Mouse (Mus musculus) left cerebral cortex, adult 8-10 months (tissue): Measurements from ENCODE around the gene Zfp74. TPM values are rescaled to one million over a fixed set of nuclear protein-coding genes. Genes with fewer than 3 reads are reported as not detected.
"Not testable (repeated sequence)": the region's sequence is repeated elsewhere in the genome, so short reads cannot be mapped to it uniquely, and the experiment has no call there.

ENCODE experiments used
- DNase-seq, 2 experiments: peaks; one replicate each; pipeline ENCODE4 v3.0.0; 2022; ENCODE audit warnings: low spot score in 2 of 2
- total RNA-seq, 4 experiments: library from RNA; stranded (reverse); gene quantifications; 2 replicates each; pipeline ENCODE4 v1.2.4; 2022

Gene Zfp74
- 10 to 100 TPM; 16.6 to 17.9 (median 17.6) TPM for total RNA-seq

- peak; percentile 56 to 71 for DNase-seq
Observed at GRCm38 (mm10) chr7:29953513-29954401, at the start of gene Zfp74. Gene Zfp74, minus strand, starts transcription at chr7:29954089.

DNA sequence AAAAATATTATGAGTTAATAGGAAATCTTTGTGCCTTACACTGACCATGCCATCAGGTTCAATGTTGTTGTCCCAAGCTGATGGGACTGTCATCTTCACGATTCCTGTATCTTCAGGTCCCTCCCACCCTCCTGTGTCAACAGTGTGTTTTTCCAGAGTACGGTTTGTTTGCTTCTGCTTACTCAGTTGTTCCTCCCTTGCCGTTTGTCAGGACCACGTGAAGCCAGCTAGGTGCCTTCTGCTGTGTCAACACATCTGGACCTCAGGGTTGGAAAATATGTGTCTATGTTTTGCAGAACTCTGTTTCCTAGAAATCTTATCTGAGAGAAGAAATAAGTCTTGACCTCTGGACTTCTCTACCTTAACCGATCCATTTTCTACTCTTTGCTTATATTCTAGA lies 46.7 kb upstream of the Zfp74 start:
- no peak for DNase-seq

GRCm38 (mm10) chr7:29995134-29995533 lies 41.2 kb upstream of the Zfp74 start:
- no peak for DNase-seq

- no peak for DNase-seq
Observed at GRCm38 (mm10) chr7:29993340-29993739, 39.5 kb upstream of the Zfp74 start.

DNA sequence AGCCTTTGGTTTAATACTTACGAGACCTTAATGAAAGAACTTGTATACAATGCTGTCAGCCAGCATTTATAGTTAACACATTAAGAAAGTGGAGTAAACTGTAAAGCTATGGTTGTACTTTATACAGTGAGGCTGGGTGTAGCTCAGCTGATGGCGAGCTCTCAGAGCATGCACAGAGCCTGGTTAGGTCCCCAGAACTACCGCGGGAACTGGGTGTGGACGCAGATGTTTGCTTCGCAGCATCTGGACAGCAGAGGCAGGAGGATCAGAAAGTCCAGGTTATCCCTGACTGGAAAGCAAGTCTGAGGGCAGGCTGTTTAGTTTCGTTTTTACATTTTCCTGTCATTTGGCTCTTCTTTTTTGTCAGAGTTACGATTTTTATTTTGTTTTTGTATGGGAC lies 38.8 kb upstream of the Zfp74 start:
- DNase-seq: no peak

DNA sequence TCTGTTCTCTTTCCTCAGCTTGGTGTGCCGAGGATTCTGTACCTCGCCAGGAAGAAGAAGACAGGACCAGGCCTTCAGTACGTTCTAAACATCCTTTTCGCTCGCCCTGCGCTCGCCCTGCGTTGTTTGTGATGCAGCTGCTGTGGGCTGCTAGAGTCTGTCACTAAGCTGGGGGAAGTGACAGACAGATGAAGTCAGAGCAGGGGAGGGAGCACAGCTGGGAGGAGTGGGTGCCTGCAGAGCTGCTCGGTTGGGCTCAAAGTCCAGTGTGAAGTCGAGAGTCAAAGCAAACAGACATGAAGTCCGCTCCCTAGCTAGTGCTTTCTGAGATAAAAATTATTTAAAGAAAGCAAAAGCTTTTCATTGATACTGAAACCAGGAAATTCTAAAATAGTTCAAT lies 35.1 kb upstream of the Zfp74 start:
- no peak for DNase-seq

DNA sequence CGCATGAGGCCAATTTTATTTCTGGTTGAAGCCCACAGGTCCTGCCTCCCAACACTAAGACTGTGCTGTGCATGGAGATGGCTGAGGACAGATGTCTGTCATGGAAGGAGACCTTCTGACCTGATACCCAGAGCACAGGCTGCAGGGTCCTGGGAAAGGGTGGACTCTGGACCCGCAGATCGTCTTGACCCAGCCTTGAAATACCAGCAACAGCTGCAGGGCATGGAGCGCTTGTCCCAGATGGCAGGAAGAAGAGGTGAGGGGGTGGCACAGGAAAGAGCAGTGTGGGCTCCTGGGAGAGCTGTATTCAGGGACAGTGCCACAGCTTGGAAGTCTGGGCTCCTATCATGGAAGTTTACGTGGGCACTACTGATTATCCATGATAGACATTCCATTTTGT lies 33.7 kb upstream of the Zfp74 start:
- no peak for DNase-seq

GRCm38 (mm10) chr7:29986101-29986500 lies 32.2 kb upstream of the Zfp74 start:
- DNase-seq: no peak

GRCm38 (mm10) chr7:29983690-29984380 lies 29.9 kb upstream of the Zfp74 start, which contains the start of gene Zfp568:
Gene Zfp568, plus strand, starts transcription at chr7:29983955.
- DNase-seq: peak; percentile 80 to 90

DNA sequence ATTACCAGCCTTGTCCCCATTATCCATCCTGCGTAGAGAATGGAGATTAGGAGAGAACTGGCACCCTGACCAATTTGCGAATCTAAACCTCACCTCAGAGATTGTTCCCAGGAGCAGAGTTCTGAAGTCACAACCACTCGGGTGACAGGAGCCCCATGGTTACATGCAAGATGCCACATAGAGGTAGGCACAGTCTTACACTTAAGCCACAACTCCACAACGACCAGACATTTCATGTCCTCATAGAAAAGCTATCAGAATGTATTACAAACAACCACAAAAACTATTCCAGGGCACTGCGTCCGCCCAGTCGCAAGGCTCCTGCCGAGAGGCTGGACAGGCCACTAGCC lies 29.4 kb upstream of the Zfp74 start:
- no peak for DNase-seq

GRCm38 (mm10) chr7:29982931-29983330 lies 29.0 kb upstream of the Zfp74 start:
- no peak for DNase-seq

DNA sequence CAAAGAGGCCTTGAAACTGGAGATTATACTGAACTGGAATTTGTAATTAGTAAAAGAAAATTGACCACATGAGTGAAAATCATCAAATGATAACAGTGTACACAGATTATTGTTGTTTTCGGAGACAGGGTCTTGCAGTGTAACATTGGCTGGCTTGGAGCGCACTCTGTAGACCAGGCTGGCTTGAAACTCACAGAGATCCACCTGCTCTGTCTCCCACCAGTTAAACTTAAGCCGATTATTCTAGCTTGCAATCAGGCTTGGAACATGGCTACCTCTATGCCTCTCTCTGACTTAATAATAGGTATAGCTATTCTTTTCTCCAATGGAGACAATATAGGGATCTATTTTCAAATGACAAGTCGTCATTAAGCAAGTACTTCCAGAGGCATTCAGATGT lies 28.5 kb upstream of the Zfp74 start:
- no peak for DNase-seq

GRCm38 (mm10) chr7:29981860-29982259 lies 28.0 kb upstream of the Zfp74 start:
- DNase-seq: no peak

GRCm38 (mm10) chr7:29981455-29981854 lies 27.6 kb upstream of the Zfp74 start:
- DNase-seq: no peak

- no peak for DNase-seq
Observed at GRCm38 (mm10) chr7:29980761-29981160, 26.9 kb upstream of the Zfp74 start.

DNA sequence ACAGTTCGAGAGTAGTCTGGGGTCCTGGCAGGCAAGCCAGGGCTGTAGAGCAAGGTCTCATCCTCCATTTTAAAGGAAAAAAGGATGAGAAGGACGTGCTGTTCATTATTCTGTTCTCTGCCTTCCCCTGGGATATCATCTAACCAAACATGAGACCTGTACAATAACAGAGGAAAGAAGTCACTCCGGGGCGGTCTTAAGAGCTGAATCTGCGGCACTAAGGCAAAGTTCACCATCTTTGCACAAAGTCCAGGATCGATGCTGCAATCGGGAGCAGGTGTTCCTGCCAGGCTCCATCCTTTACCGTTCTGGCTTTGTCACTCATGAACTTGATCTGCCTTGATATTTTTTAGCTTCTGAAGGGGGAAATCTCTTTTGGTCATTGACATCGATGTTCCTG lies 16.8 kb upstream of the Zfp74 start:
- DNase-seq: no peak

DNA sequence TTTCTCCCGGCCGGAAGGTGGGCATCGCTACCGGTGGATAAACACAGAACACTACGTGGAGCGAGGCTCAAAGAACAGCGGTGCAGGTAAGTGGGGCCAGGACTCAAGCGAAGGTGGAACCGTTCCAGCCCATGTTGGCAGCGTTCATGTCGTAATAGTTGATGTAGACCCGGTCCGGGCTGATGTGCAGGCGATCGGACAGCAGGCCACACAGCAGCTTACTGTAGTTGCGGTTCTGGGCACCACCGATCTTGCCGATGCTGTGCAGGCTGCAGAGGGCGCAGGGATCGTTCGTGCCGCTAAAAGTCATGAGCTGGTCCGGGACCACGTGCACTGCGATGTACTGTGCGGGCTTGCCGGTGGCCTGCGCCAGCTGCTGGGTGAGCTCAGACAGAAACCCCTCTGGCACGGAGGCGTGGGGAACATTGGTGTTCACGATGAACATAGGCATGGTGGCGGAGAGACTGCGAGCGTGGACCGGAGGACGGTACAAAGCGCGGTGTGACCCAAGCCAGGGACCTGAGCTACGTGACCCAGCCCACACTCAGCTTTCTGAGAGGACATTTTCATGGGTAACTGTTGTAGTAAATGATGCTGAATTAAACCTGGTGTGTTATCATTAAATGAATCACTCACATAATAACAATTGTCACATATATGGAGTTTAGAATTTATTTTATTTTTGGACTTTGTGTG lies 11.4 kb upstream of the Zfp74 start:
- not testable (repeated sequence) for DNase-seq

- no peak for DNase-seq
Observed at GRCm38 (mm10) chr7:29959004-29959403, 5.1 kb upstream of the Zfp74 start.

DNA sequence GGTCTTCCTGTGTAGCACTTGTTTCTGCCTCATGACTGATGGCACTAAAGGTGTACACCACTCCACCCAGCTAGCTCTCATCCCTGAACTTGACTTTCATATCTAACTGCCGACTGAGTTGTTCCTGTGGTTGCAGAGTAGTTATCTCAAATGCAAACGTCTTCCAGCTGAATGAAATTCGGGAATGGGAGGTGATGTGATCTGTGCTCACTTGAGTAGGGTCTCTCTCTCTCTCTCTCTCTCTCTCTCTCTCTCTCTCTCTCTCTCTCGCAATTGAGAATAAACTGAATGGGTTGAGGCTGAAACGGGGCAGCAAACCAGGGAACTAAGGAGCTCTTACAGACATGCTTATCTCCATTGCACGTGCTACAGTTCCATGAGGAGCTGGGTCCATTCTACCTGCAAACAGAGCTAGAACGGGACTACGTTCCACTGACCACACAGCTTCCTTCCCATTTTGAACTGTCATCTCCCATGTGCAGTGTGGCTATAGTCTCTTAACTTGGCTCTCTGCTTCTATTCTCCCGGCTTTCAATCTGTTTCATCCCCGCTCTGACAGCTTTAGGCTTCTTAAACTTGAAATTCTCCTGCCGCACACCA lies 4.3 kb upstream of the Zfp74 start:
- no peak for DNase-seq

GRCm38 (mm10) chr7:29956257-29956656 lies 2.4 kb upstream of the Zfp74 start:
- DNase-seq: peak; percentile 6 to 28

- no peak for DNase-seq
Observed at GRCm38 (mm10) chr7:29954731-29955130, 842 bp upstream of the Zfp74 start.

DNA sequence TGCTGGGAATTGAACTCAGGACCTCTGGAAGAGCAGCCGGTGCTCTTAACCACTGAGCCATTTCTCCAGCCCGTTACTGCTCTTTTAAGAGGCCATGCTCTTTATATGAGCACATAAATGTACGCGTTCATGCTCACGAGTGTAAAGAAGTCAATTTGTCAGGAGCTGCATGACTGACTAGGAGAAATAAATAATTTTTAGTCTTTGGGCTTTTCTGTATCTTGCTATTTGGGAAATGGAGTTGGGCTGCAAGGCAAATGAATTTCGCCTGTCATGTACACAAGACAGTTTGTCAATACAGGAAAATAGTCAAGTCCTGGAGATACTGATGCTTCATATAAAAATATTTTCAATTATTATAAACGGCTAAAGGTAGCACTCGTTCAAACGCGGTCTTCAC lies 803 bp downstream of the Zfp74 start:
- no peak for DNase-seq
